Mouse (Mus musculus): Measurements from ENCODE around the gene Myo1f. TPM values are rescaled to one million over a fixed set of nuclear protein-coding genes. Genes with fewer than 3 reads are reported as not detected.

Gene Myo1f
- total RNA-seq, 2 experiments from 2014 or later, result 2.1 to 3.1 TPM

DNA sequence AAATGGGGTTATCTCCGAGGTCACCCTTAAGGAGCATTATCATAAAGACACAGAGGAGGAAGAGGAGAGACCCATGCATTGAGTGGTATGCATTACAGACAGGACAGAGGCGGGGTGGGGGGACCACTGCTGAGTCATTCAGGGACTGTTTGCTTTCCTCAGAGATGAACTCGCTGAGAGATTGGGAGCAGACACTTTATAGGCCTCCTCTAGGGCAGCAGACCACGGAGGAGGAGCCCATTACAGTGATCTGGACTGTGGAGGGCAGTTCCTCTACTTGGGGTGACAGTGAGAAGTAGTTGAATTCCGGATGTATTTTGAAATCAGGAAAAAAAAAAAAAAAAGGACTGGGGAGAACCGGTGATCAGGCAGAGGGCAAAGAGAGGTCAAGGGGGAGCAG lies 84.2 kb downstream of the Myo1f start:
- DNase-seq, result no peak
- intact Hi-C loops (cut with DNase I), result no loop called here

DNA sequence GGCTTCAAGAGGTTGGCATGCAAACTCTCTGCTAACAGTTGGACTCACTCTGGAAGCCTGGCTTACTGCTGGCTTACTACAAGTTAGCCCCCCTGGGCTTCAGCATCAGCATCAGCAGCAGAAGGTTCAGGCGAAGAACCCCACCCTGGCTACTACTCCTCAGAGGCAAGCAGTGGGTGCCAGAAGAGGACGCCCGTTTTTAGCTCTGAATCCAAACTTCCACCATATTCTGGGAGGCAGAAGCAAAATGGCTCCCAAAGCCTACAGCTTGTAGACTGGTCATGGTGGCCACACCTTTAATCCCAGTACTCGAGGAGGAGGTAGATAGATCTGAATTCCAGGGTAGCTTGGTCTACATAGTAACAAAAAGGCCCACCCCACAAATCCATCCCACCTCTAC lies 88.6 kb downstream of the Myo1f start:
- no peak for DNase-seq
- intact Hi-C loops (cut with DNase I), result no loop called here

DNA sequence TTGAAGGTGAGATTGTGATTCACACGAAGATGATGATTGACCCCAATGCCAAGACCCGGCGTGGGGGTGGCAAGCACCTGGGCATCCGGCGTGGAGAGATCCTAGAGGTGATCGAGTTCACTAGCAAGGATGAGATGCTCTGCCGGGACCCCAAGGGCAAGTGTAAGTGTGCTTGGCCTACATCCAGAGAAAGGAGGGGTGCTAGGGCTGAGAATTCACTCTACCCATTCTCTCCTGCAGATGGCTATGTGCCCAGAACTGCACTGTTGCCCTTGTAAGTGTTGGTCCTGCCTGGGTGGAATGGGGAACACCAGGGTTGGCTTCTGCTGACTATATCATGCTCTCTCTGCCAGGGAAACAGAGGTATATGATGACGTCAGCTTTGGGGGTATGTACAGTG lies 89.6 kb downstream of the Myo1f start:
- intact Hi-C loops (cut with DNase I), result loop anchor here (5.0 kb wide), 1 partner anchor 157 kb away; no protein-coding TSS in a partner anchor
- DNase-seq, result no peak

DNA sequence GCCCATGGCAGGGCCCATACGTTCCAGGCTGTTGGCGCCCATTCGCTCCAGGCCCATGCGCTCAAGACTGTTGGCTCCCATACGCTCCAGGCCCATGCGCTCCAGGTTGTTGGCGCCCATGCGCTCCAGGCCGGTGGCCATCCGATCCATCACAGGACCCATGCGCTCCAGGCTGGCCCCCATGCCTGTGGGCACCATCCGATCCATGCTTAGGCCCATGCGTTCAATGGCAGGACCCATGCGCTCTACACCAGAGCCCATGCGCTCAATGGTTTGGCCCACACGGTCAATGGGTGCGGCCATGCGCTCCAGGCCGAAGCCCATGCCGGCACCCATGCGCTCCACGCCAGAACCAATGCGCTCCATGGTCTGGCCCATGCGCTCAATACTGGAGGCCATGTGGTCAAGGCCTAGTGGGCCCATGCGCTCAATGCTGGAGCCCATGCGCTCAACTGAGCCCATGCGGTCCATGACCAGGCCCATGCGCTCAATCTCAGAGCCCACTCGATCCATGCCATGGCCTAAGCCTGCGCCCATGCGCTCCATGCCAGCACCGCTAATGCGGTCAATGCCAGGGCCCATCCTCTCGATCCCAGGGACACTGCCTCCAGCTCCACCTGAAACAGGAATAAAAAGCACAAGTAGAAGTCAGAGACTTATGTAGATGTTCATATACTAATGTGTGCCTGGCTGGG lies 94.4 kb downstream of the Myo1f start:
- intact Hi-C loops (cut with DNase I), result loop anchor here (5.0 kb wide), 1 partner anchor 152 kb away; no protein-coding TSS in a partner anchor
- no peak for DNase-seq

Other genes starting within 250 kb of the Myo1f start
- gene Zfp81, start 196.8 kb upstream of the Myo1f start, total RNA-seq (2021), result 1 to 10 TPM; 6.0 to 6.1 TPM
- gene Zfp101, start 161.1 kb upstream of the Myo1f start, total RNA-seq (2021), result 1 to 10 TPM; 4.6 to 4.9 TPM
- not detected for gene Actl9, start 122.8 kb upstream of the Myo1f start, total RNA-seq (2021)
- 10 to 100 TPM; 31.7 to 38.4 TPM for gene Adamts10, start 31.5 kb upstream of the Myo1f start, total RNA-seq (2021)
- 10 to 100 TPM; 12.8 to 15.5 TPM for gene Zfp414, start 73.4 kb downstream of the Myo1f start, total RNA-seq (2021)
- under 1 TPM; 0.24 to 0.39 TPM for gene Pram1, start 82.3 kb downstream of the Myo1f start, total RNA-seq (2021)
- gene Hnrnpm, start 131.2 kb downstream of the Myo1f start, total RNA-seq (2021), result 100 to 1,000 TPM; 101 to 111 TPM
- gene March2, start 163.0 kb downstream of the Myo1f start, total RNA-seq (2021), result 100 to 1,000 TPM; 160 to 167 TPM
- 100 to 1,000 TPM; 271 to 275 TPM for gene Rab11b, start 204.8 kb downstream of the Myo1f start, total RNA-seq (2021)
- 10 to 100 TPM; 20.5 to 31.6 TPM for gene Angptl4, start 226.1 kb downstream of the Myo1f start, total RNA-seq (2021)

Data from heart, postnatal 14 days (tissue).